Mouse (Mus musculus) frontal cortex, postnatal 36 days (tissue): Measurements from ENCODE around the gene Pdia5.

ENCODE experiments used
- DNase-seq, 2 experiments: peaks; one replicate each; pipeline ENCODE4 v3.0.0; 2022; ENCODE audit warnings: low spot score in 2 of 2

Pdia5 gene

DNA sequence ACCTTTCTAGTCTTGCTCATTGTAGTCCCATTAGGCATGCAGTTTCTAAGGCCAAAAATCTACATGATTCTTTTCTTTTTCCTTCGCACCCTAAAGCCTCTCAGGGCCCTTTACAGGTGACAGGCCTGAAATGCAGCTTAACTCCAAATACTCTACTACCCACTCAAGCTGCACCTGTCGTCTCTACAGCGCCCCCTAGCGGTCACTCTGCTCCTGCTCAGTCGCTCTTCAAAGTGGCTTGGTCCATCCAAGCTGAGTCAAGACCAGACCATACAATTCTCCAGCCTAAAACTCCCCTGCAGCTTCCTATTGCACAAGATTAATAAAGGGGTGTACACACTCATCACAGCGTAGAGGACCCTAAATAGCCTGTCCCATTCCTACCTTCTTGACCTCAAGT, 130.1 kb downstream of the Pdia5 start:
- DNase-seq: peak; percentile 18 to 33

DNA sequence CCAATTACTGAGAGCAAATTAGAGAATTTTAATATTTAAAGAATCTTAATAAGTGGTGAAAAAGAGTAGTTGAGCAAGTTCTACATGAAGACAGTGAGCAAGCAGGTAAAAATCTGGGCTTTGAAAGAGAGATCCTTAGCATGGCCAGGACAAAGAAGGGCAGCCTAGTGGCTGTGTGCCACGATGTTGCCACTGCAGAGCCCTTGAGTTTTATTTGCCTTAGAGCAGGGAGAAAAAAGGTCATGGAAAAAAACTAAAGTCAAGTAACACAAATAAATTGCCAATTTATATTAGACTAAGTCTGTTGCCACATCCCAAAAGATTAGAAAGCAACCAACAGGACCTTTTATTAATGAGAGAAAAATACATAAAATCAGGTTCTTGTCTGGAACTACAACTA, 133.2 kb downstream of the Pdia5 start:
- no peak for DNase-seq
